Mouse (Mus musculus) heart, embryonic 15.5 days (tissue): ENCODE data around the gene Cngb1. TPM values are rescaled to one million over a fixed set of nuclear protein-coding genes. Genes with fewer than 3 reads are reported as not detected.

ENCODE experiments used
- ATAC-seq: fragments of 200-750 bp; cut with Nextera tagmentation; replicated peaks from 2 replicates; pipeline ENCODE4 v1.8.0; 2017; ENCODE audit warnings: low read depth, moderate TSS enrichment; ENCODE audit not compliant: insufficient number of reproducible peaks, insufficient read depth, low FRiP score
- H3K27ac ChIP-seq: fragments of 300-500 bp; sonication (generic); 2 replicates; pipeline ENCODE4 v1.5.1; 2015; ENCODE audit warnings: mild to moderate bottlenecking, inconsistent platforms
- H3K27me3 ChIP-seq: fragments of 300-500 bp; sonication (generic); 2 replicates; pipeline ENCODE4 v1.6.1; 2015; ENCODE audit warnings: inconsistent platforms
- H3K36me3 ChIP-seq: fragments of 300-500 bp; sonication (generic); 2 replicates; pipeline ENCODE4 v1.6.1; 2015; ENCODE audit warnings: mild to moderate bottlenecking, inconsistent platforms
- H3K4me1 ChIP-seq: fragments of 300-500 bp; sonication (generic); replicated peaks from 2 replicates; pipeline ENCODE4 v1.6.1; 2015; ENCODE audit warnings: inconsistent platforms
- H3K4me2 ChIP-seq: fragments of 300-500 bp; sonication (generic); 2 replicates; pipeline ENCODE4 v1.6.1; 2015; ENCODE audit warnings: inconsistent platforms, mild to moderate bottlenecking, moderate library complexity
- H3K4me3 ChIP-seq: fragments of 300-500 bp; sonication (generic); 2 replicates; pipeline ENCODE4 v1.5.1; 2015; ENCODE audit warnings: mild to moderate bottlenecking, inconsistent platforms
- H3K9ac ChIP-seq: fragments of 300-500 bp; sonication (generic); 2 replicates; pipeline ENCODE4 v1.6.1; 2015; ENCODE audit warnings: mild to moderate bottlenecking, inconsistent platforms
- H3K9me3 ChIP-seq: fragments of 300-500 bp; sonication (generic); replicated peaks from 2 replicates; pipeline ENCODE4 v1.6.1; 2016; ENCODE audit warnings: inconsistent platforms
- WGBS: fragments of 180-500 bp; shearing (Covaris S2); methylation state at CpG from one replicate; pipeline ENCODE4 v1.1.7; 2015; ENCODE audit warnings: mixed read lengths; 5-methylcytosine and 5-hydroxymethylcytosine counted together
- polyA plus RNA-seq: library from polyadenylated mRNA; unstranded; fragments of >200 nt; fragmentation: Nextera tagmentation; extraction: Ambion mirVana; gene quantifications from 2 replicates; pipeline ENCODE4 v1.2.1, GENCODE M21; 2015

The Cngb1 gene
- polyA plus RNA-seq, 1 experiment from 2014 or later, result 0.49 TPM

DNA sequence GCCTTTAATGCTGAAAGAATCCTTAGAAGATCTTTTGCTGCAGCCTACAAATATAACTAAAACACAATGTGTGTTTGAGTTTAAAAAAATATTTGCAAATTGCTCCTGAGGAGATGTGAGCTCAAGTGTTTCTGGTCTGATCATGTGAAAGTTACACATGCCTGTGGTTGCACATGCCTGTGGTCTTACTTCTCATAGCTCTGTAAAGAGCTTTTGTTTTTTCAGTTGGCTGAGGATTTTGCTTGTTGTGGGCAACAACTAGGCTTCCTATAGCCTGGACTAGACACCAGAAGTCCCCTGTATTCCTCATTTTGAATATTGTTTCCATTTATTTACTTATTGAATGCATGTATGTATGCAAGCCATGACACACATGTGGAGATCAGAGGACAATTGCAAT is 30.0 kb upstream of the Cngb1 start:
- H3K9me3 ChIP-seq, result no peaks in the 10 kb centered on the region
- peaks cover 10% of the 10 kb centered on the region for H3K4me1 ChIP-seq
- H3K9ac ChIP-seq, result no peak overlapping the region
- H3K27ac ChIP-seq, result no peak overlapping the region
- no peaks in the 10 kb centered on the region for H3K27me3 ChIP-seq
- H3K4me3 ChIP-seq, result no peak overlapping the region
- no peak for ATAC-seq
- H3K4me2 ChIP-seq, result no peak overlapping the region
- H3K36me3 ChIP-seq, result peaks cover 47% of the 10 kb centered on the region

DNA sequence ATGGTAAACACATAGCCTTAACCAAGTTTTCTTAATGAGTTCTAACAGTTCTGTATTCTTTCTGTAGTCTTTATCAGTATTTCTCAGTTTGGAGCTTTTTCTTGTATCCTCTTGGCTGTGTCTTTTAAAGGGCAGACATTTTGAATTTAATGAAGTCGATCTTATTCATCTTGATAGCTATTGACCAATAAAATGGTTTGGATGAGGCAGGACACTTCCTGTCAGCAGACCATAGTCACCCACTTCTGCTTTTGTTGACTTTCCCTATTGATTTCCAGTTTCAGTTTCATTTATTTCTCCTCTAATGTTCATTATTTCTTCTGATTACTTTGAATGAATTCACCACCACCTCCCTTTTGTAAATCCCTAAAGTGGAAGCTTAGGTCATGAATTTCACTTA is 29.3 kb upstream of the Cngb1 start:
- Histone ChIP-seq H3K9me3 (no peaks in the 10 kb centered on the region), H3K4me1 (peaks cover 12% of the 10 kb centered on the region), H3K4me3 (no peak overlapping the region), H3K9ac (no peak overlapping the region), H3K27me3 (no peaks in the 10 kb centered on the region), H3K36me3 (peaks cover 47% of the 10 kb centered on the region), H3K27ac (no peak overlapping the region), H3K4me2 (no peak overlapping the region)
- no peak for ATAC-seq
- 84% methylated on average over 1 of the region's 1 CpGs for WGBS

DNA sequence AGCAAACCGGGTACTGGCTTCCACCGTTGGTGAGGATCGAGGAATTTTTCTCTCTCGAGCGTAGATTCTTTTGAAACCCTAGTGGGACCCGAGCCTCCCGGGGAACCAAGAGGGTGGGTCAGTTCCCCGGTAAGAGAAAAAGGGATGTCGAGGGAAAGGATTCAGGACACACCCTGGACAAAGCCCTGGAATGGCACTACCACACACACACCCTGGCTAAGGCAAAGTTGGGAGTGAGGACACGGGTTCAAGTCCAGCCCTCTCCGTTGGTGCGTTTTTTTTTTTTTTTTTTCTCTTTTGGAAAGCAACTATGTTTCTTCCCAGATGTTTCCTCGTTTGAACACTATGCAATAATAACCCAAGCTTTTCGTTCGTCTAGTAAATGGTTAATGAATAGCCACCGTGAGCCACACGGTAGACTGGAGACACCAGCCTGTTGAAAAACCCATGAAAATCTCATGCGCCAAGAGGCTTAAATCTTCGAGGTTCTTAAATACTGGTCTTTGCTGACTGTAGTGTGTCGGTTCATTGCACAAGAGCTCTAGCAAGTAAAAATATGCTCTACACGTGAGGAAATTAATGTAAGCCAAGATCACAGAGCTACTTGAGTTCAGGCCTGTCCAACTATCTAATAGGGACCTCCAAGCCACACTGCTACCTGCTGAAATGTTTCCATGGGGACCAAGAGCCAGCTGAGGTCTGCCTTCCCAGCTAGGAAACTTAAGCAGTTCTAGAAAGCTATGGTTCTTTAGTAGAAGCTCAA is 26.2 kb upstream of the Cngb1 start:
- peak overlapping the region; percentile 99 for H3K27ac ChIP-seq
- ATAC-seq, result no peak
- H3K36me3 ChIP-seq, result peaks cover 40% of the 10 kb centered on the region
- H3K4me1 ChIP-seq, result peaks cover 24% of the 10 kb centered on the region
- H3K9me3 ChIP-seq, result no peaks in the 10 kb centered on the region
- peak overlapping the region; percentile 84 for H3K4me3 ChIP-seq
- H3K4me2 ChIP-seq, result peak overlapping the region; percentile 69
- H3K27me3 ChIP-seq, result no peaks in the 10 kb centered on the region
- 23% methylated on average over 21 of the region's 21 CpGs for WGBS
- H3K9ac ChIP-seq, result peak overlapping the region; percentile 86

DNA sequence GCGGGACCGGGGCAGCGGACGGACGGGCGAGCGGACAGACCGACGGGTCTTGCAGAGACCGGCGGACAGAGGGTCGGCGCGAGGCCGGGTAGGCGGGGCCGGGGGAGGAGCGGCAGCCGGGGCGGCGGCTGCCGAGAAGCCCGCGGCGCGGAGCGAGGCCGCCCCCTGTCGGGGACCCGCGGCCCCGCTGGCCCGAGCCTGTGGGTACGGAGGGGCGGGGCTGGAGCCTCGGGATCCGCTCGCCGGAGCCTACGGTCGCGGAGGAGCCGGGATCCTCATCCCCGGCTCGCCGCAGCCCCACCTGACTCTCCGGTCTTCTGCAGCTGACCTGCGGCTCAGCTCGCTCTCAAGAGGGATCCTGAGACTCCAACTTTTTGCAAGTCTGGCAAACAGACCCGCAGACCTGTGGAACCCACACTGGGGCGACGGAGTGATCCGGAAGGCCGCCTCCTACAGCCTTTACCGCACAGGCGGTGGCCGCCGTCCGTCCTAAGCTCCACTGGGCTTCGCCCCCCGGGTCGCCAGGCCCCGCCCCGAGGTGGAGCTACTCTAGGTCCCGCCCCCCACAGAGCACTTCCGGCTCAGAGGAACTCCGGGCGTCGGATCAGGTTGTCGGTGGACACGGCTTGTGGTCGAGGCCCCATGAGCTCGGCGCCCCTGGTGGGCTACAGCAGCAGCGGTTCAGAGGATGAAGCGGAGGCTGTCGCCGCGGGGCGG is 25.5 kb upstream of the Cngb1 start, which contains the start of the genes Zfp319 and Usb1:
Zfp319 (minus strand) TSS at position 231 of the 717 bp plus-strand sequence.
Usb1 (plus strand) TSS at position 565 of the 717 bp plus-strand sequence.
- Histone ChIP-seq H3K27me3 (no peaks in the 10 kb centered on the region), H3K4me3 (peak within 1 kb of the TSS; percentile 84), H3K9ac (peak within 1 kb of the TSS; percentile 86), H3K27ac (peak within 1 kb of the TSS; percentile 99), H3K4me1 (peaks cover 29% of the 10 kb centered on the region), H3K9me3 (no peaks in the 10 kb centered on the region), H3K36me3 (peaks cover 41% of the 10 kb centered on the region), H3K4me2 (peak within 1 kb of the TSS; percentile 69)
- WGBS, result under 1% methylated on average over 76 of the region's 80 CpGs
- peak; percentile 92 for ATAC-seq

DNA sequence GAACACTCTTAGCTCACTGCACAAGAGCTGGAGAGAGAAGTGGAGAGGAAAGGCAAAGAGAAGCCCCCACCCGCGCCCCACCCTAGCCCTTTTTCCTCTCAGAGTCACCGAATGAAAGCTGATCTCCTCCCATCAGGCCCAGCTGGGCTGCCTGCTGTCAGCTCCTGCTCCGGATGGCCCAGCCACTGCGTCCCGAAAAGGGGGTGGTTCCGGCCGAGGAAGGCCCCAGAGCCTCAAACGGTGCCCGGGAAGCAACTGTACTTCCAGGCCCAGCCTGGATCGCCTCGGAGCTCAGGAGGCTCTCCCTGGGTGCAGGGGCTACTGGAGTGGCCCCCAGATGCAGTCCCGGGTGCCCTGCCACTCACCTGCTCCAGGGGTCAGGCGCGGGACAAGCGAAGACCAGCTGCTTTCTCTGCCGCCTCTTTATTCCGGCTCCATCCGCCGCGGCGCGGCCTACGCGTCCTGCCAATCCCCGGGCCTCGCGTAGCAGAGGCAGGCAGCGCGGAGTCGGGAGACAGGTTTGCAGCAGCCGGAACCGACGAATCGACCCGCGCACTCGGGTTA is 24.9 kb upstream of the Cngb1 start:
- Histone ChIP-seq H3K4me2 (peak overlapping the region; percentile 69), H3K4me3 (peak overlapping the region; percentile 84), H3K36me3 (peaks cover 48% of the 10 kb centered on the region), H3K4me1 (peaks cover 33% of the 10 kb centered on the region), H3K9ac (peak overlapping the region; percentile 86), H3K27ac (peak overlapping the region; percentile 99), H3K9me3 (no peaks in the 10 kb centered on the region), H3K27me3 (no peaks in the 10 kb centered on the region)
- WGBS, result 0% methylated on average over 38 of the region's 38 CpGs
- ATAC-seq, result peak; percentile 17

DNA sequence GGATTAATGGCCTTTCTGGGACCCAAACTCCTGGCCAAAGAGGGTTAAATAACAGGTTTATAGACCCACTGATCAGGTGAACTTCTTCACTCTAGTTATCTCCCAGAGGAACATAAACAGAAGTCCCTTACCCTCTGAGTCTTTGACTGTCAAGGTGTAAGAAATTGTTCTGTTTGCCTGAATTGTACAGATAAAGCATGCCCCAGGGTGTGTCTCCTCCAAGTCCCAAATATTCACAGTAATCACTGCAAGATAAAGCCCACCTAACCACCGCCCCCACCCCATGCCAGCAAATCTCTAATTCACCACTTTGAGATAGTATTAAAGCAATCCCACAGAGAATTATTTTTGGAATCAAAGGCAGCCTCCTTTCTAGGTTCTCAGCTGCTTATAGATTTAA is 24.0 kb upstream of the Cngb1 start:
- H3K9me3 ChIP-seq, result no peaks in the 10 kb centered on the region
- WGBS, result 11% methylated on average over 1 of the region's 1 CpGs
- H3K27ac ChIP-seq, result peak overlapping the region; percentile 99
- H3K4me2 ChIP-seq, result peak overlapping the region; percentile 69
- no peaks in the 10 kb centered on the region for H3K27me3 ChIP-seq
- peak overlapping the region; percentile 84 for H3K4me3 ChIP-seq
- H3K36me3 ChIP-seq, result peaks cover 56% of the 10 kb centered on the region
- peaks cover 35% of the 10 kb centered on the region for H3K4me1 ChIP-seq
- no peak for ATAC-seq
- peak overlapping the region; percentile 86 for H3K9ac ChIP-seq

DNA sequence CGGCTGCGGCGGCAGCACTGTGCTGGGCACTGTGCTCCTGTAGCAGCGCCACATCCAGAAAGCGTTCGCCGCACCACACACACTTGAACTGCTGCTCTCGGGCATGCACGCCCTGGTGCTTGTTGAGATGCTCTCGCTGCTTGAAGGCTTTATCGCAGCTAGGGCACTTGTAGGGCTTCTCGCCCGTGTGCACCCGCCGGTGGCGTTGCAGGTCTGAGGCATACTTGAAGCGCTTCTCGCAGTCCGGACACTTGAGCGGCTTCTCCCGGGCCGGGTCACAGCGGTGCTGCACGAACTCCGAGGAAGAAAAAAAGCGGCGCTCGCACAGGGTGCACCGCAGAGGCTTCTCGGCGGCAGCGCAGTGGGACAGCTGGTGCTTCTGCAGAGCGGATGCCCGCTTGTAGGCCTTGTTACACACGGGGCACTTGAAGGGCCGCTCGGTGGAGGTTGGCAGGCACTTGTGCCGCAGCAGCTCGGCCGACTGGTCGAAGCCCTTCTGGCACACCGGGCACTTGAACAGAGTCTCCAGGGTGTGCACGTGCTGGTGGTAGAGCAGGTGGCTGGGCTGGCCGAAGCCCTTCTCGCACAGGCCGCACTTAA is 21.6 kb upstream of the Cngb1 start:
- no peak overlapping the region for H3K9ac ChIP-seq
- H3K27ac ChIP-seq, result no peak overlapping the region
- peaks cover 44% of the 10 kb centered on the region for H3K4me1 ChIP-seq
- no peaks in the 10 kb centered on the region for H3K9me3 ChIP-seq
- no peak overlapping the region for H3K4me3 ChIP-seq
- peaks cover 45% of the 10 kb centered on the region for H3K36me3 ChIP-seq
- ATAC-seq, result no peak
- WGBS, result 85% methylated on average over 46 of the region's 46 CpGs
- H3K27me3 ChIP-seq, result no peaks in the 10 kb centered on the region
- no peak overlapping the region for H3K4me2 ChIP-seq

DNA sequence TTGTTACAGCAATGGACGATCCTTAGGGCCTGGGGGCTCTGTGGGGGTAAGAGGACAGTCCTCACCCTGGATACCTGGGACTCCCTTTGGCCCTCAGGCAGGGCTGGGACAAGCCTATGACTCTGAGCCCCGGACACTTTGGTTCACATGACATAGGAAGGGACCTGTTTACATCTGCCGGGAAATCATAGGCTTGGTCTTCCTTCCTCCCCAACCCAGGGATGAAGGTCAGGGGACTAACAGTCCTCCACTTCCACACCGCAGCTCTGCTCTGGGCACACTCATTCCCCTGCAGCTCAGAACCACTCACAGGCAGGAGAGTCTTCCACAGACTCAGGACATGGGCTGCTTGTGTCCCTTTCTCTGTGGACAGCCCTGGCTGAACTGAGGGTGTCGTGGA is 20.4 kb upstream of the Cngb1 start:
- H3K36me3 ChIP-seq, result peaks cover 45% of the 10 kb centered on the region
- H3K9me3 ChIP-seq, result no peaks in the 10 kb centered on the region
- H3K27ac ChIP-seq, result no peak overlapping the region
- H3K27me3 ChIP-seq, result no peaks in the 10 kb centered on the region
- peaks cover 42% of the 10 kb centered on the region for H3K4me1 ChIP-seq
- no peak overlapping the region for H3K9ac ChIP-seq
- ATAC-seq, result no peak
- H3K4me2 ChIP-seq, result no peak overlapping the region
- 76% methylated on average over 5 of the region's 5 CpGs for WGBS
- H3K4me3 ChIP-seq, result no peak overlapping the region

DNA sequence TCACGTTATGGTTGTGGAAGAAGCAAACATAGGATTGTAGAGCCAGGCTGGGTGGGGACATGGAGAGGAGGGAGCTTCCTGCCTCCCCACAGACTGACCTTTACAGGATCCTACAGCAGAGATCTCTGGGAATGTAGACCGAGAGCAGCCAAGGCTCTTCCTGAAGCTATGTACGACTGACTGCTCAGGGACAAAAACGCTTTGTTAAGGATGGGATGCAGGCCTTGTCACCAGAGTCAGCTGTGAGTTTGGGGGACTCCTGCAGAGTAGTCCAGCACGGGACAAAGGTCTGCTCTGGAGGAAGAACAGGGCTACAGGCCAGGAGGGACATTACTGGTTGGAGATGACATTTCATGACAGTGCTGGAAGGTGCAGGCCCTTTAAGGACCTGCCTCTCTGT is 18.3 kb upstream of the Cngb1 start:
- Histone ChIP-seq H3K27ac (no peak overlapping the region), H3K4me1 (peaks cover 43% of the 10 kb centered on the region), H3K9ac (no peak overlapping the region), H3K4me2 (no peak overlapping the region), H3K9me3 (no peaks in the 10 kb centered on the region), H3K27me3 (peaks cover 5% of the 10 kb centered on the region), H3K36me3 (peaks cover 45% of the 10 kb centered on the region), H3K4me3 (no peak overlapping the region)
- 47% methylated on average over 5 of the region's 5 CpGs for WGBS
- no peak for ATAC-seq

DNA sequence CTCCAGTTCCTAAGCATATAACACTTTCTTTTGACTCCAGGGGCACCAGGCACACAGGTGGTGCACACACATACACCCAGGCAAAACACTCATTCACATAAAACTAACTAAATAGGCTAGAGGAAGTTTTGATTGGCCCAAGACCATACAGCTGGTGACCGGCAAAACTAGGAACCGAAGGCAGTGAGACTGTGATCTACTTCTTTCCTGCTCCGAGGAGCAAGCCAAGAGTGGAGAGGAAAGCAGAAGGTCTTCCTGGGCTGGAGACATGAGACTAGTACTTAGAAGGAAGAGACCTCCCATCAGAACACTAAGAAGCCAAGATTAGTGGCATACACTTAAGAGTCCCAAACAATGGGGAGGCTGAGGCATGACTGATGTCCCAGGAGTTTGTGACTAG is 16.8 kb upstream of the Cngb1 start:
- Histone ChIP-seq H3K9ac (no peak overlapping the region), H3K36me3 (peaks cover 32% of the 10 kb centered on the region), H3K9me3 (no peaks in the 10 kb centered on the region), H3K4me2 (no peak overlapping the region), H3K27ac (no peak overlapping the region), H3K4me1 (peaks cover 42% of the 10 kb centered on the region), H3K4me3 (no peak overlapping the region), H3K27me3 (peaks cover 9% of the 10 kb centered on the region)
- WGBS, result 63% methylated on average over 3 of the region's 3 CpGs
- ATAC-seq, result no peak
